Mouse (Mus musculus) inflammation-experienced regulatory T-cells, adult 6 months (primary cell): ENCODE data around the gene Spag5. TPM values are rescaled to one million over a fixed set of nuclear protein-coding genes. Genes with fewer than 3 reads are reported as not detected.
"Not testable (repeated sequence)": the region's sequence is repeated elsewhere in the genome, so short reads cannot be mapped to it uniquely, and the experiment has no call there.

Experiments
- ATAC-seq: one replicate; pipeline ENCODE4 v1.8.0; 2017
- polyA plus RNA-seq, 3 experiments: library from polyadenylated mRNA; unstranded; fragments of 100-300 nt; shearing (Covaris generic); gene quantifications; one replicate each; pipeline ENCODE4 v1.2.1; 2017

Spag5 gene
- polyA plus RNA-seq: 10 to 100 TPM in 1 of 3 experiments, 1 to 10 TPM in 2; 2.2 to 22.1 (median 3.4) TPM

- peak; percentile 99 for ATAC-seq
Observed at GRCm38 (mm10) chr11:78301357-78302084, at the start of gene Spag5. Gene Spag5 (plus strand): TSS chr11:78301529.

- no peak for ATAC-seq
Observed at GRCm38 (mm10) chr11:78256618-78257017, 44.7 kb upstream of the Spag5 start.

GRCm38 (mm10) chr11:78260489-78261258, 40.7 kb upstream of the Spag5 start:
- no peak for ATAC-seq

GRCm38 (mm10) chr11:78261380-78262352, 39.7 kb upstream of the Spag5 start, which contains the start of gene 2610507B11Rik:
Gene 2610507B11Rik (plus strand): TSS chr11:78261752.
- peak; percentile 91 for ATAC-seq

- no peak for ATAC-seq
Observed at GRCm38 (mm10) chr11:78262550-78262949, 38.8 kb upstream of the Spag5 start.

- no peak for ATAC-seq
Observed at GRCm38 (mm10) chr11:78265571-78265970, 35.8 kb upstream of the Spag5 start.

- ATAC-seq: no peak
Observed at GRCm38 (mm10) chr11:78271986-78272385, 29.3 kb upstream of the Spag5 start.

GRCm38 (mm10) chr11:78275596-78275995, 25.7 kb upstream of the Spag5 start:
- no peak for ATAC-seq

- not testable (repeated sequence) for ATAC-seq
Observed at GRCm38 (mm10) chr11:78276169-78276568, 25.2 kb upstream of the Spag5 start.

GRCm38 (mm10) chr11:78278853-78279252, 22.5 kb upstream of the Spag5 start:
- no peak for ATAC-seq

GRCm38 (mm10) chr11:78279586-78279985, 21.7 kb upstream of the Spag5 start:
- ATAC-seq: no peak

- no peak for ATAC-seq
Observed at GRCm38 (mm10) chr11:78289146-78289763, 12.1 kb upstream of the Spag5 start.

GRCm38 (mm10) chr11:78290654-78291053, 10.7 kb upstream of the Spag5 start, which contains the start of gene BC030499:
Gene BC030499 (plus strand): TSS chr11:78290841.
- no peak for ATAC-seq

- no peak for ATAC-seq
Observed at GRCm38 (mm10) chr11:78294585-78294984, 6.7 kb upstream of the Spag5 start.

GRCm38 (mm10) chr11:78300917-78301316, 412 bp upstream of the Spag5 start:
- ATAC-seq: no peak

- ATAC-seq: no peak
Observed at GRCm38 (mm10) chr11:78305272-78305671, 3.9 kb downstream of the Spag5 start.

- no peak for ATAC-seq
Observed at GRCm38 (mm10) chr11:78310861-78311511, 9.7 kb downstream of the Spag5 start.

- ATAC-seq: no peak
Observed at GRCm38 (mm10) chr11:78313662-78314061, 12.3 kb downstream of the Spag5 start.

- ATAC-seq: no peak
Observed at GRCm38 (mm10) chr11:78318411-78318810, 17.1 kb downstream of the Spag5 start.

- ATAC-seq: peak; percentile 12
Observed at GRCm38 (mm10) chr11:78322076-78322831, 20.9 kb downstream of the Spag5 start.

- ATAC-seq: peak; percentile 94
Observed at GRCm38 (mm10) chr11:78322860-78323259, 21.5 kb downstream of the Spag5 start, which contains the start of gene Aldoc. Gene Aldoc (plus strand): TSS chr11:78322968.
